Mouse (Mus musculus): ENCODE results near the gene March9. TPM values are rescaled to one million over a fixed set of nuclear protein-coding genes. Genes with fewer than 3 reads are reported as not detected.

Gene March9
- total RNA-seq, 1 experiment from 2014 or later, result not detected

Other genes starting within 250 kb of the March9 start
- gene Atp23, start 158.8 kb downstream of the March9 start, total RNA-seq (2017), result 2.2 to 7.6 TPM (median 5.6 TPM) in 3 replicates
- gene Ctdsp2, start 81.5 kb downstream of the March9 start, total RNA-seq (2017), result 36.2 to 38.6 TPM (median 37.6 TPM) in 3 replicates
- gene Avil, start 59.5 kb downstream of the March9 start, total RNA-seq (2017), result 1.1 to 13.0 TPM (median 4.4 TPM) in 3 replicates
- gene Tsfm, start 29.3 kb downstream of the March9 start, total RNA-seq (2017), result 8.5 to 14.3 TPM (median 13.9 TPM) in 3 replicates
- gene Mettl1, start 18.8 kb downstream of the March9 start, total RNA-seq (2017), result 1.3 to 5.1 TPM (median 1.6 TPM) in 3 replicates
- 0.39 TPM in 1 of 3 replicates, not detected in the others for gene Eef1akmt3, start 18.7 kb downstream of the March9 start, total RNA-seq (2017)
- not detected in 3 replicates for gene Cyp27b1, start 11.9 kb downstream of the March9 start, total RNA-seq (2017)
- gene Cdk4, start 3.4 kb upstream of the March9 start, total RNA-seq (2017), result 23.3 to 49.4 TPM (median 23.9 TPM) in 3 replicates
- 38.1 to 49.9 TPM (median 47.0 TPM) in 3 replicates for gene Tspan31, start 10.1 kb upstream of the March9 start, total RNA-seq (2017)
- gene Agap2, start 15.1 kb upstream of the March9 start, total RNA-seq (2017), result 31.1 to 112 TPM (median 48.9 TPM) in 3 replicates
- gene Os9, start 60.9 kb upstream of the March9 start, total RNA-seq (2017), result 253 to 285 TPM (median 262 TPM) in 3 replicates
- 166 to 275 TPM (median 211 TPM) in 3 replicates for gene B4galnt1, start 105.0 kb upstream of the March9 start, total RNA-seq (2017)
- 3.2 to 4.2 TPM (median 3.5 TPM) in 3 replicates for gene Slc26a10, start 120.5 kb upstream of the March9 start, total RNA-seq (2017)
- gene Arhgef25, start 129.9 kb upstream of the March9 start, total RNA-seq (2017), result 1.9 TPM in 1 of 3 replicates, not detected in the others
- gene Dtx3, start 135.5 kb upstream of the March9 start, total RNA-seq (2017), result 3.8 to 17.3 TPM (median 8.8 TPM) in 3 replicates
- 15.7 to 32.0 TPM (median 21.5 TPM) in 3 replicates for gene Pip4k2c, start 151.4 kb upstream of the March9 start, total RNA-seq (2017)
- 0.19 to 0.48 TPM in 2 of 3 replicates, not detected in the other for gene Kif5a, start 203.2 kb upstream of the March9 start, total RNA-seq (2017)
- 89.0 to 104 TPM (median 92.1 TPM) in 3 replicates for gene Dctn2, start 206.2 kb upstream of the March9 start, total RNA-seq (2017)
- 4.2 to 15.5 TPM (median 12.1 TPM) in 3 replicates for gene Mbd6, start 228.8 kb upstream of the March9 start, total RNA-seq (2017)